8 mouse cellular contexts compared by ENCODE assay signal in genomic region chr12:8379795-8380521, GRCm38 (mm10).
DNase-seq lines count a peak whose midpoint lies in the region; ATAC-seq and TF ChIP-seq lines count a peak whose summit lies in the region.

No protein-coding gene starts in this region.

- no peaks in the 10 kb centered on the region for H3K79me2 ChIP-seq in heart, adult 2 months (replicated peaks; ENCODE audit: control insufficient read depth, insufficient read depth, low read length)

- peak; percentile 77 for ATAC-seq in kidney, embryonic 15.5 days (replicated peaks; ENCODE audit: low FRiP score)
- ATAC-seq in midbrain, embryonic 14.5 days (ENCODE audit: low FRiP score, low TSS enrichment) = no peak

- TF ChIP-seq POLR2A in heart, adult 2 months (IDR thresholded peaks at IDR 0.05; ENCODE audit: insufficient read depth, low read depth, low read length) = no peak

- H3K27ac ChIP-seq in heart, adult 2 months = peak overlapping the region; percentile 54
- H3K27ac ChIP-seq in kidney, embryonic 15.5 days = peak overlapping the region; percentile 20; the same call in 1 of the 2 replicates
- no peak overlapping the region for H3K27ac ChIP-seq in midbrain, embryonic 14.5 days (replicated peaks; ENCODE audit: low read depth, low read length)

- H3K9ac ChIP-seq in heart, adult 2 months (ENCODE audit: low read depth, low read length) = no peak overlapping the region
- H3K9ac ChIP-seq in kidney, embryonic 15.5 days = no peak overlapping the region
- H3K9ac ChIP-seq in midbrain, embryonic 14.5 days (replicated peaks; ENCODE audit: low read length) = no peak overlapping the region

- peak; percentile 92 for DNase-seq in ovary, adult 18-20 months (ENCODE audit: low spot score)
- no peak for DNase-seq in ovary, postnatal 10 days (ENCODE audit: low spot score)
- peak; percentile 79 to 87 for DNase-seq in heart, adult 2 months
- peak; percentile 55 for DNase-seq in ovary, postnatal 14 days (ENCODE audit: low spot score)
- no peak for DNase-seq in left cerebral cortex, postnatal 36 days (ENCODE audit: low spot score in 2 of 2)
- no peak for DNase-seq in retina, embryonic 14.5 days (ENCODE audit: low spot score)
- no peak for DNase-seq in midbrain, embryonic 14.5 days

- H3K4me3 ChIP-seq in heart, adult 2 months = no peak overlapping the region
- H3K4me3 ChIP-seq in kidney, embryonic 15.5 days (replicated peaks) = no peak overlapping the region
- no peak overlapping the region for H3K4me3 ChIP-seq in midbrain, embryonic 14.5 days (replicated peaks; ENCODE audit: low read depth, low read length)

- 35% methylated on average over 8 of the region's 8 CpGs for WGBS in heart, adult 2 months
- WGBS in kidney, embryonic 15.5 days = 39% methylated on average over 8 of the region's 8 CpGs
- WGBS in midbrain, embryonic 14.5 days = 71% methylated on average over 8 of the region's 8 CpGs

- TF ChIP-seq CTCF in heart, adult 2 months (IDR thresholded peaks at IDR 0.05) = no peak

- H3K4me1 ChIP-seq in heart, adult 2 months (ENCODE audit: control insufficient read depth, insufficient read depth, low read length) = peaks cover 13% of the 10 kb centered on the region
- peaks cover 13% of the 10 kb centered on the region for H3K4me1 ChIP-seq in kidney, embryonic 15.5 days
- no peaks in the 10 kb centered on the region for H3K4me1 ChIP-seq in midbrain, embryonic 14.5 days (ENCODE audit: control insufficient read depth, insufficient read depth, low read length)

- no peaks in the 10 kb centered on the region for H3K9me3 ChIP-seq in kidney, embryonic 15.5 days (replicated peaks)
- H3K9me3 ChIP-seq in midbrain, embryonic 14.5 days (ENCODE audit: control insufficient read depth, low read length) = no peaks in the 10 kb centered on the region

- 0 out of 2 replicates have a peak, but pooled peaks cover 2% of the 10 kb centered on the region for H3K36me3 ChIP-seq in heart, adult 2 months (ENCODE audit: control insufficient read depth, insufficient read depth, low read length)
- H3K36me3 ChIP-seq in kidney, embryonic 15.5 days = no peaks in the 10 kb centered on the region
- no peaks in the 10 kb centered on the region for H3K36me3 ChIP-seq in midbrain, embryonic 14.5 days (ENCODE audit: control insufficient read depth, insufficient read depth, low read length)

- TF ChIP-seq EP300 in heart, adult 2 months (IDR thresholded peaks at IDR 0.05; ENCODE audit: insufficient read depth, low read depth, low read length) = peak; percentile 71

- H3K27me3 ChIP-seq in heart, adult 2 months (ENCODE audit: control insufficient read depth, insufficient read depth, low read length) = no peaks in the 10 kb centered on the region
- H3K27me3 ChIP-seq in kidney, embryonic 15.5 days = no peaks in the 10 kb centered on the region
- no peaks in the 10 kb centered on the region for H3K27me3 ChIP-seq in midbrain, embryonic 14.5 days (ENCODE audit: control insufficient read depth, insufficient read depth, low read length)

- intact Hi-C loops in heart, adult 2 months (cut with DNase I) = no loop called here
- intact Hi-C loops in left cerebral cortex, postnatal 36 days (cut with DNase I) = no loop called here

- no peak overlapping the region for H3K4me2 ChIP-seq in kidney, embryonic 15.5 days
- no peak overlapping the region for H3K4me2 ChIP-seq in midbrain, embryonic 14.5 days (ENCODE audit: low read length)

Comparison
In these comparisons a context has a peak if more than half of its experiments do, and no peak if none do; other contexts are left out.
1. DNase-seq: peak in ovary, adult 18-20 months (single experiment), heart, adult 2 months (2 of 2) and ovary, postnatal 14 days (single experiment); none in ovary, postnatal 10 days (single experiment), left cerebral cortex, postnatal 36 days (0 of 2), retina, embryonic 14.5 days (single experiment) and midbrain, embryonic 14.5 days (single experiment).